Mouse (Mus musculus) MEL (cell line): Measurements from ENCODE around the gene Cck. TPM values are rescaled to one million over a fixed set of nuclear protein-coding genes. Genes with fewer than 3 reads are reported as not detected.

Experiments used
- DNase-seq: peaks from one replicate; pipeline ENCODE4 v3.0.0; 2011; ENCODE audit warnings: low read depth, low spot score
- H3K27ac ChIP-seq: 2 replicates; pipeline ENCODE4 v1.5.1; 2012; ENCODE audit warnings: low read depth, mild to moderate bottlenecking, control low read depth, low read length, moderate library complexity; ENCODE audit not compliant: control insufficient read depth
- H3K27me3 ChIP-seq, 2 experiments: fragments of 150-350 bp in 1 of 2; sonication (generic) in 1 of 2; 2 replicates each; pipeline ENCODE4 v1.6.1; 2012; ENCODE audit warnings: low read length in 2 of 2, mild to moderate bottlenecking in 2 of 2, improper control_type of control experiment in 1 of 2, moderate library complexity in 1 of 2; ENCODE audit not compliant: insufficient read depth in 2 of 2, control insufficient read depth in 1 of 2
- H3K36me3 ChIP-seq, 2 experiments: 2 replicates each; pipeline ENCODE4 v1.6.1; 2012 to 2014; ENCODE audit warnings: low read length in 2 of 2, improper control_type of control experiment in 1 of 2, inconsistent platforms in 1 of 2, mild to moderate bottlenecking in 1 of 2; ENCODE audit not compliant: insufficient read depth in 2 of 2, control insufficient read depth in 1 of 2
- H3K4me1 ChIP-seq, 2 experiments: fragments of 150-350 bp in 1 of 2; sonication (generic) in 1 of 2; 2 replicates each; pipeline ENCODE4 v1.6.1; 2012; ENCODE audit warnings: low read length in 2 of 2, improper control_type of control experiment in 1 of 2, mild to moderate bottlenecking in 1 of 2; ENCODE audit not compliant: insufficient read depth in 2 of 2, control insufficient read depth in 1 of 2
- H3K4me3 ChIP-seq, 2 experiments: fragments of 150-350 bp in 1 of 2; sonication (generic) in 1 of 2; 2 replicates each; pipeline ENCODE4 v1.5.1; 2012; ENCODE audit warnings: low read depth in 2 of 2, low read length in 2 of 2, mild to moderate bottlenecking in 2 of 2, moderate library complexity in 2 of 2, control low read depth in 1 of 2, improper control_type of control experiment in 1 of 2; ENCODE audit not compliant: control insufficient read depth in 1 of 2, insufficient read depth in 1 of 2
- H3K79me2 ChIP-seq: 2 replicates; pipeline ENCODE4 v1.6.1; 2012; ENCODE audit warnings: mild to moderate bottlenecking, low read length, moderate library complexity; ENCODE audit not compliant: control insufficient read depth, poor library complexity, insufficient read depth
- H3K9ac ChIP-seq: 2 replicates; pipeline ENCODE4 v1.6.1; 2012; ENCODE audit warnings: low read depth, mild to moderate bottlenecking, control low read depth, low read length, moderate library complexity; ENCODE audit not compliant: control insufficient read depth, poor library complexity, severe bottlenecking
- H3K9me3 ChIP-seq: fragments of 150-350 bp; sonication (generic); replicated peaks from 2 replicates; pipeline ENCODE4 v1.6.1; 2012; ENCODE audit warnings: mild to moderate bottlenecking, low read length, improper control_type of control experiment, moderate library complexity; ENCODE audit not compliant: insufficient read depth
- BHLHE40 ChIP-seq: IDR thresholded peaks from 2 replicates; pipeline ENCODE4 v1.6.1; 2012; ENCODE audit warnings: low read depth, mild to moderate bottlenecking, inconsistent platforms, low read length, improper control_type of control experiment, borderline replicate concordance
- CTCF ChIP-seq, 3 experiments: IDR thresholded peaks in 2 of 3; conservative IDR thresholded peaks in 1 of 3; 2 replicates each; pipeline ENCODE4 v1.5.1; 2011 to 2012; ENCODE audit warnings: low read length in 3 of 3, low read depth in 2 of 3, mild to moderate bottlenecking in 2 of 3, improper control_type of control experiment in 1 of 3, inconsistent platforms in 1 of 3, mixed read lengths in 1 of 3, moderate library complexity in 1 of 3; ENCODE audit not compliant: control insufficient read depth in 1 of 3, insufficient read depth in 1 of 3, poor library complexity in 1 of 3, severe bottlenecking in 1 of 3
- E2F4 ChIP-seq: IDR thresholded peaks from 2 replicates; pipeline ENCODE4 v1.6.1; 2011; ENCODE audit warnings: low read depth, low read length, improper control_type of control experiment, borderline replicate concordance
- HCFC1 ChIP-seq: IDR thresholded peaks from 2 replicates; pipeline ENCODE4 v1.6.1; 2012; ENCODE audit warnings: low read depth, mild to moderate bottlenecking, inconsistent platforms, low read length, improper control_type of control experiment, moderate library complexity
- KAT2A ChIP-seq: conservative IDR thresholded peaks from 2 replicates; pipeline ENCODE4 v1.6.1; 2012; ENCODE audit warnings: low read depth, low read length, improper control_type of control experiment, inconsistent platforms
- MAFK ChIP-seq: IDR thresholded peaks from 2 replicates; pipeline ENCODE4 v1.6.1; 2011; ENCODE audit warnings: low read depth, mild to moderate bottlenecking, low read length, improper control_type of control experiment, borderline replicate concordance
- MAX ChIP-seq: IDR thresholded peaks from 2 replicates; pipeline ENCODE4 v1.6.1; 2011; ENCODE audit warnings: low read length, improper control_type of control experiment
- MAZ ChIP-seq: IDR thresholded peaks from 2 replicates; pipeline ENCODE4 v1.6.1; 2012; ENCODE audit warnings: low read depth, mild to moderate bottlenecking, inconsistent platforms, low read length, improper control_type of control experiment
- MXI1 ChIP-seq: IDR thresholded peaks from 2 replicates; pipeline ENCODE4 v1.6.1; 2011; ENCODE audit warnings: mild to moderate bottlenecking, low read depth, low read length, improper control_type of control experiment
- MYC ChIP-seq: IDR thresholded peaks from 2 replicates; pipeline ENCODE4 v1.6.1; 2011; ENCODE audit warnings: low read depth, mild to moderate bottlenecking, low read length, improper control_type of control experiment, moderate library complexity
- NELFE ChIP-seq: IDR thresholded peaks from 2 replicates; pipeline ENCODE4 v1.6.1; 2011; ENCODE audit warnings: low read depth, low read length, improper control_type of control experiment
- NRF1 ChIP-seq: IDR thresholded peaks from 2 replicates; pipeline ENCODE4 v1.6.1; 2014; ENCODE audit warnings: low read depth, mild to moderate bottlenecking, inconsistent platforms, low read length, improper control_type of control experiment, moderate library complexity; ENCODE audit not compliant: poor library complexity, insufficient read depth, severe bottlenecking
- POLR2AphosphoS5 ChIP-seq: IDR thresholded peaks from 2 replicates; pipeline ENCODE4 v1.6.1; 2012; ENCODE audit warnings: low read depth, borderline replicate concordance, mild to moderate bottlenecking, inconsistent platforms, low read length, moderate library complexity, mixed read lengths
- RCOR1 ChIP-seq: IDR thresholded peaks from 2 replicates; pipeline ENCODE4 v1.6.1; 2012; ENCODE audit warnings: low read depth, mild to moderate bottlenecking, inconsistent platforms, low read length, improper control_type of control experiment
- SIN3A ChIP-seq: IDR thresholded peaks from 2 replicates; pipeline ENCODE4 v1.6.1; 2012; ENCODE audit warnings: low read length, improper control_type of control experiment, inconsistent platforms
- TBP ChIP-seq: IDR thresholded peaks from 2 replicates; pipeline ENCODE4 v1.8.0; 2011; ENCODE audit warnings: low read depth, low read length, improper control_type of control experiment
- USF1 ChIP-seq: IDR thresholded peaks from 2 replicates; pipeline ENCODE4 v1.6.1; 2014; ENCODE audit warnings: low read depth, mild to moderate bottlenecking, inconsistent platforms, low read length, improper control_type of control experiment, moderate library complexity
- USF2 ChIP-seq, 2 experiments: IDR thresholded peaks; 2 replicates each; pipeline ENCODE4 v1.6.1; 2011 to 2012; ENCODE audit warnings: improper control_type of control experiment in 2 of 2, low read length in 2 of 2, borderline replicate concordance in 1 of 2, inconsistent platforms in 1 of 2, low read depth in 1 of 2, mild to moderate bottlenecking in 1 of 2; ENCODE audit not compliant: insufficient read depth in 1 of 2
- ZC3H11A ChIP-seq: IDR thresholded peaks from 2 replicates; pipeline ENCODE4 v1.6.1; 2012; ENCODE audit warnings: low read depth, mild to moderate bottlenecking, inconsistent platforms, low read length, improper control_type of control experiment
- ZMIZ1 ChIP-seq: IDR thresholded peaks from 2 replicates; pipeline ENCODE4 v1.6.1; 2012; ENCODE audit warnings: low read depth, mild to moderate bottlenecking, inconsistent platforms, low read length, improper control_type of control experiment, moderate library complexity
- ZNF384 ChIP-seq: IDR thresholded peaks from 2 replicates; pipeline ENCODE4 v1.6.1; 2012; ENCODE audit warnings: low read depth, mild to moderate bottlenecking, inconsistent platforms, low read length, improper control_type of control experiment
- polyA plus RNA-seq, 2 experiments: library from polyadenylated mRNA; stranded (reverse) in 1 of 2; unstranded in 1 of 2; fragments of >175 nt in 1 of 2; fragments of >200 nt in 1 of 2; gene quantifications; 2 replicates each; pipeline versions ENCODE4 v1.2.1 to v1.2.4; 2012; ENCODE audit warnings: low replicate concordance in 2 of 2, low read depth in 1 of 2; ENCODE audit not compliant: insufficient read length in 2 of 2, insufficient read depth in 1 of 2, missing spikeins in 1 of 2
- total RNA-seq: library from RNA; depleted of rRNA; stranded (reverse); fragments of 300-350 nt; gene quantifications from 2 replicates; pipeline ENCODE4 v1.2.3, GENCODE M21; 2012

Gene Cck
- total and polyA plus RNA-seq, 3 experiments: not detected

DNA sequence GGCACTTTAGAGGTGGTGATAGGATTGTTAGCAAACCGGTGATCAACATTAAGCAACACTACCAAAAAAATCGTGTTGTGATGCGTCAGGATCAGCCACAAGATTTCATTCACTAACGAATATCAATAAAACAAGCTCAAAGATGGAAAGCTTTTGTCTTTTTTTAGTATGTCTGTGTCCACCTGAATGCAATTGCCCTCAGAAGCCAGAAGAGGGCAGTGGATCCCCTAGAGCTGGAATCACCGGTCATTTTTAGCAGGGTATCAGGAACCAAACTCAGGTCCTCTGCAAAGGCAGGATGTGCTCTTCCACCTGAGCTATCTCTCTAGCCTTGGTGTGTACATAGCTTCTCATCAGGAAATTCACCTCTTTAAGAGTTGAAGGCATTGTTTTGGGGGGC is 20.7 kb downstream of the Cck start (continued):
- no peak for TF ChIP-seq ZNF384
- no peak for TF ChIP-seq MAFK
- no peak for TF ChIP-seq MAX
- no peak for TF ChIP-seq RCOR1
- TF ChIP-seq, all 39 proteins: peak for 3

DNA sequence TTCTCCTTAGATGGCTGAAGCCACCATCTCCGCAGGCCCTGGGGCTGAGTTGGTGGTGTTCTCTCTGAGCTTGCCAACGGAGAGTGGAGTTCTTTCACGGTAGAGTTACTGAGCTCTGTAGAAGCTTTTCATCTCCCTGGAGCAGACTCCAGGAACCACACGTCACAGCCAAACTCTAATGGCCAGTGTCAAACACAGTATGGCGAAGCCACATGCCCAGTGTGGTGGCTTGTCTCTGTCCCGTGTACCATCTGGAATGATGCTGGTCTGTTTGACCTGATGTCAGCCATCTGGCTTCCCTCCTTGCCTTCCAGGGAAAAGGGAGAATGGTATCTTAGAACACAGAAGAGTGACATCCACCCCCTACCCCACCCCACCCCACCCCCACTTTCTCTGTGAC is 25.8 kb downstream of the Cck start:
- no peak for TF ChIP-seq KAT2A
- no peak for DNase-seq
- Histone ChIP-seq H3K36me3 (no peaks in the 10 kb centered on the region), H3K9me3 (no peaks in the 10 kb centered on the region), H3K79me2 (no peaks in the 10 kb centered on the region), H3K4me3 (no peak overlapping the region), H3K4me1 (no peaks in the 10 kb centered on the region), H3K9ac (no peak overlapping the region), H3K27me3 (no peaks in the 10 kb centered on the region), H3K27ac (no peak overlapping the region)

DNA sequence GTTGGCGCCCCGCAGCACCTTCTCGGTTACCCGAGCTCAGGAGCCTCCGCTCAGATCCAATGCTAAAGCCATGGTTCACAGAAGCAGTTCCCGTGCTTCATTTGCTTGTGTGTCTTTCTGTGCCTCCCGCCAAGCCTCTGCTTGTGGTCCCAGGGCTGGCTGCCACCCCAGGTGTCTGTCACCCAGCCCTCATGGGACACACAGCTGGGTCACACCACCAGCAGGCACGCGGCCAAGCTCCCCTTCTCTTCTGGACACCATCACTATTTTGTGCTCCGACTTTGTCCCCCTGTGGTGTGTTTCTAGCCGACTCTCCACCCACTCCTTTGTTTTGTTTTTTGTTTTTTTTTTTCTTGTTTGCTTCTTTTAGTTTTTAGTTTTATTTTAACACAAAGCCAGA is 28.0 kb downstream of the Cck start:
- Histone ChIP-seq H3K4me3 (no peak overlapping the region), H3K9me3 (no peaks in the 10 kb centered on the region), H3K9ac (no peak overlapping the region), H3K27ac (no peak overlapping the region), H3K4me1 (no peaks in the 10 kb centered on the region), H3K79me2 (no peaks in the 10 kb centered on the region), H3K27me3 (no peaks in the 10 kb centered on the region), H3K36me3 (no peaks in the 10 kb centered on the region; a peak in 1 of 4 replicates)
- TF ChIP-seq MXI1 (no peak), USF2 (IDR thresholded peaks at IDR 0.05; ENCODE audit: borderline replicate concordance in 1 of 2, insufficient read depth in 1 of 2, low read depth in 1 of 2, low read length in 2 of 2) (no peak), HCFC1 (no peak), MAFK (no peak), ZMIZ1 (no peak), MAZ (no peak), NRF1 (no peak), RCOR1 (no peak), USF1 (no peak), E2F4 (no peak), MYC (no peak), POLR2AphosphoS5 (no peak), BHLHE40 (no peak), TBP (no peak), CTCF (IDR thresholded peaks at IDR 0.05 in 2 of 3, conservative IDR thresholded peaks at IDR 0.05 in 1 of 3; ENCODE audit: control insufficient read depth in 1 of 3, insufficient read depth in 1 of 3, low read depth in 2 of 3, low read length in 3 of 3, poor library complexity in 1 of 3, severe bottlenecking in 1 of 3) (no peak), MAX (no peak), SIN3A (no peak), ZC3H11A (no peak), NELFE (no peak)
- DNase-seq: no peak
